Mouse (Mus musculus): Measurements from ENCODE around the gene Spata16. TPM values are rescaled to one million over a fixed set of nuclear protein-coding genes. Genes with fewer than 3 reads are reported as not detected.

The Spata16 gene
- polyA plus RNA-seq, 1 experiment from 2014 or later, result not detected

- H3K9ac ChIP-seq (ENCODE audit: low read depth, low read length), result no peak overlapping the region
- no peaks in the 10 kb centered on the region for H3K36me3 ChIP-seq (ENCODE audit: control insufficient read depth, insufficient read depth)
- ATAC-seq, result no peak
- H3K4me3 ChIP-seq (ENCODE audit: low read depth, low read length), result no peak overlapping the region
- TF ChIP-seq CTCF (IDR thresholded peaks at IDR 0.05; ENCODE audit: low read depth), result no peak
- no peaks in the 10 kb centered on the region for H3K9me3 ChIP-seq (ENCODE audit: control insufficient read depth)
- H3K27ac ChIP-seq (ENCODE audit: low read depth, low read length), result no peak overlapping the region
- 92% methylated on average over 5 of the region's 5 CpGs for WGBS
- H3K27me3 ChIP-seq (replicated peaks; ENCODE audit: control insufficient read depth, insufficient read depth, low read length), result no peaks in the 10 kb centered on the region
- no peak overlapping the region for H3K4me2 ChIP-seq (replicated peaks; ENCODE audit: low read depth)
- H3K4me1 ChIP-seq (replicated peaks; ENCODE audit: control insufficient read depth, insufficient read depth, low read length), result no peaks in the 10 kb centered on the region
These were observed 178.3 kb downstream of the Spata16 start for GRCm38 (mm10) chr3:26815764-26816163.

- H3K9ac ChIP-seq (ENCODE audit: low read depth, low read length), result no peak overlapping the region
- H3K36me3 ChIP-seq (ENCODE audit: control insufficient read depth, insufficient read depth), result no peaks in the 10 kb centered on the region
- no peak for TF ChIP-seq CTCF (IDR thresholded peaks at IDR 0.05; ENCODE audit: low read depth)
- ATAC-seq, result no peak
- 61% methylated on average over 5 of the region's 5 CpGs for WGBS
- no peaks in the 10 kb centered on the region for H3K9me3 ChIP-seq (ENCODE audit: control insufficient read depth)
- H3K27ac ChIP-seq (ENCODE audit: low read depth, low read length), result no peak overlapping the region
- H3K4me3 ChIP-seq (ENCODE audit: low read depth, low read length), result no peak overlapping the region
- H3K4me2 ChIP-seq (replicated peaks; ENCODE audit: low read depth), result no peak overlapping the region
- no peaks in the 10 kb centered on the region for H3K27me3 ChIP-seq (replicated peaks; ENCODE audit: control insufficient read depth, insufficient read depth, low read length)
- no peaks in the 10 kb centered on the region for H3K4me1 ChIP-seq (replicated peaks; ENCODE audit: control insufficient read depth, insufficient read depth, low read length)
These were observed 182.0 kb downstream of the Spata16 start for GRCm38 (mm10) chr3:26819398-26819797.

DNA sequence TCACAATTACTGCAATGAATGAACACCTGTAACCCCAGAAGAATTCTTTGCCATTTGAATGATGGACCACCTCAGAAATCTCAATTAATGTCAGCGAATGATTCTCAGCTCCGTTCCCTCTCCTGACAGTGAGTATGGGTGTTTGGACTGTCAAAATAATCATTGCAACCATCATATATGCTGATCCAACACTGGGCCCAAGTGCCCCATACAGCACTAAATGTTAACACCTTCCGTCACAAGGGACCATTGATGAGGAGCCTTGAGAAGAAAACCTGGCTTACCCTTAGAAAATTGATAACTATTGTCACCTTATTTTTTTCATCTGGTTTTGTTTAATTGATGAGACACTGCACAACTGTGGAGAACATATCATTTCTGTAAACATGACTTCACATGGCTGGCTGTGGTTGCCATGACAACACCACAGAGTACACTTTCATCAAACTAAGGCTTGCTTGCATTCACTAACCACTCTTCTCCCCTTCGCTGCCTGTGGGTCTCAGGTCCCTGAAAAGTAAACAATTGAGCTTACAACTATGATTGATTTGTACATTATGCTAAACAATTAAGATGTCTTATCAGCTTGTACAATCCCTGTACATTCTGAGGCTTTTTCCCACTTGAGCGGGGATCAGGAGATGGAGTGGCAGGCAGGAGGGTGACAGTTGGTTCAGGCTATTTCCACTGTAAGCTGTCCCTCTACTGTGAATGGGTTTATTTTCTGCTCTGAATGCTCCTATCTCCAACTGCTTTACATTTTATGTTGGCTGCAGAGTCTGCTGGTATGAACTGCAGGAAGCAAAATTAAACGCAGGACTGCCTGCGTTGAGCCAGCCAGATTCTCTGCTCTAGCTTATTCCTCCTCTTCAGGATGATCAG is 189.8 kb downstream of the Spata16 start:
- Histone ChIP-seq H3K27me3 (replicated peaks; ENCODE audit: control insufficient read depth, insufficient read depth, low read length) (no peaks in the 10 kb centered on the region), H3K4me2 (replicated peaks; ENCODE audit: low read depth) (no peak overlapping the region), H3K4me1 (replicated peaks; ENCODE audit: control insufficient read depth, insufficient read depth, low read length) (no peaks in the 10 kb centered on the region), H3K4me3 (ENCODE audit: low read depth, low read length) (no peak overlapping the region), H3K27ac (ENCODE audit: low read depth, low read length) (no peak overlapping the region), H3K9me3 (ENCODE audit: control insufficient read depth) (no peaks in the 10 kb centered on the region), H3K9ac (ENCODE audit: low read depth, low read length) (no peak overlapping the region), H3K36me3 (ENCODE audit: control insufficient read depth, insufficient read depth) (no peaks in the 10 kb centered on the region)
- no peak for TF ChIP-seq CTCF (IDR thresholded peaks at IDR 0.05; ENCODE audit: low read depth)
- no peak for ATAC-seq
- 66% methylated on average over 7 of the region's 7 CpGs for WGBS

- no peak overlapping the region for H3K4me2 ChIP-seq (replicated peaks; ENCODE audit: low read depth)
- H3K9me3 ChIP-seq (ENCODE audit: control insufficient read depth), result no peaks in the 10 kb centered on the region
- H3K4me1 ChIP-seq (replicated peaks; ENCODE audit: control insufficient read depth, insufficient read depth, low read length), result no peaks in the 10 kb centered on the region
- H3K4me3 ChIP-seq (ENCODE audit: low read depth, low read length), result no peak overlapping the region
- 88% methylated on average over 5 of the region's 5 CpGs for WGBS
- H3K9ac ChIP-seq (ENCODE audit: low read depth, low read length), result no peak overlapping the region
- no peaks in the 10 kb centered on the region for H3K27me3 ChIP-seq (replicated peaks; ENCODE audit: control insufficient read depth, insufficient read depth, low read length)
- H3K36me3 ChIP-seq (ENCODE audit: control insufficient read depth, insufficient read depth), result no peaks in the 10 kb centered on the region
- ATAC-seq, result no peak
- no peak overlapping the region for H3K27ac ChIP-seq (ENCODE audit: low read depth, low read length)
- TF ChIP-seq CTCF (IDR thresholded peaks at IDR 0.05; ENCODE audit: low read depth), result no peak
These were observed 195.5 kb downstream of the Spata16 start for GRCm38 (mm10) chr3:26832954-26833353.

DNA sequence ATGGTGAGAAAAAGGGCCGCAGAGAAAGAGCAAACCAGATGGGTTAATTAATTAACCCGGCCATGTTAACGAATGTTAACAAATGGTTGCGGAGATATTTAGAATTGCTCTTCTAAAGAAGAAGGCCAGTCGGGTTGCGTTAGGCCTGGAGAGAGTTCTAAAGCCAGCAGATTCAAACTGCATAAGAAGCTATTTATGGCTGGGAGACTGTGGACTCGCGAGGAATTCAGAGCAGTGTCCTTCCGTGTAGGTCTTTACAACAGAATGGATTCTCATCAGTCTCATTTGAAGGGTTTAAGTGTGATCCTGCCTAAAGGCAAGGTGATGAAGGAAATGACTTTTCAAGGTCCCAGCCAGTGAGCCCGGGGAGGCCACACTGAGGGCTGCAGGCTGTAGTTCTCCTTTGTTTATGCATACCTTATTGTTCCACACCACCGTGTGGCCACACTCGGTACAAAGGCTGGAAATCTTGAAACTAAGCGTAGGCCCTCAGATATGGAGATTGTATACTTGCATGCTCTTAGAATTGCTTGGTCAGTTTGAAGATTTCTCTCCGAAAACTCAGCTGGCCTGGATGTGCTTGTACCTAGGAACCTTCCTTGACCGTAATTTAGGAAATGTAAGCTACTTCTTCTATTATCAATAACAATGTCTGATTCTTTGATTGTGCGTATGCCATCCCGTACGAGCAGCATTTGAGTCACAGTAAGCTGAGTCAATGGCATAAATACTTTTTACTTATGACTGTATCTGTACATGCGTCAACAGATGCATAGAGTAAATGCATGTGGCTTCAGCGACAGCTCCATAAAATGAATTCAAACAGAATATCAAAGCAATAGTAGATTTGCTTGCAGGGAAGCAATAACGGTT is 197.0 kb downstream of the Spata16 start:
- no peaks in the 10 kb centered on the region for H3K27me3 ChIP-seq (replicated peaks; ENCODE audit: control insufficient read depth, insufficient read depth, low read length)
- H3K9me3 ChIP-seq (ENCODE audit: control insufficient read depth), result no peaks in the 10 kb centered on the region
- H3K4me3 ChIP-seq (ENCODE audit: low read depth, low read length), result no peak overlapping the region
- no peak overlapping the region for H3K4me2 ChIP-seq (replicated peaks; ENCODE audit: low read depth)
- H3K4me1 ChIP-seq (replicated peaks; ENCODE audit: control insufficient read depth, insufficient read depth, low read length), result no peaks in the 10 kb centered on the region
- no peak for ATAC-seq
- H3K36me3 ChIP-seq (ENCODE audit: control insufficient read depth, insufficient read depth), result no peaks in the 10 kb centered on the region
- no peak overlapping the region for H3K9ac ChIP-seq (ENCODE audit: low read depth, low read length)
- WGBS, result 69% methylated on average over 21 of the region's 21 CpGs
- peak; percentile 66 for TF ChIP-seq CTCF (IDR thresholded peaks at IDR 0.05; ENCODE audit: low read depth)
- H3K27ac ChIP-seq (ENCODE audit: low read depth, low read length), result no peak overlapping the region

DNA sequence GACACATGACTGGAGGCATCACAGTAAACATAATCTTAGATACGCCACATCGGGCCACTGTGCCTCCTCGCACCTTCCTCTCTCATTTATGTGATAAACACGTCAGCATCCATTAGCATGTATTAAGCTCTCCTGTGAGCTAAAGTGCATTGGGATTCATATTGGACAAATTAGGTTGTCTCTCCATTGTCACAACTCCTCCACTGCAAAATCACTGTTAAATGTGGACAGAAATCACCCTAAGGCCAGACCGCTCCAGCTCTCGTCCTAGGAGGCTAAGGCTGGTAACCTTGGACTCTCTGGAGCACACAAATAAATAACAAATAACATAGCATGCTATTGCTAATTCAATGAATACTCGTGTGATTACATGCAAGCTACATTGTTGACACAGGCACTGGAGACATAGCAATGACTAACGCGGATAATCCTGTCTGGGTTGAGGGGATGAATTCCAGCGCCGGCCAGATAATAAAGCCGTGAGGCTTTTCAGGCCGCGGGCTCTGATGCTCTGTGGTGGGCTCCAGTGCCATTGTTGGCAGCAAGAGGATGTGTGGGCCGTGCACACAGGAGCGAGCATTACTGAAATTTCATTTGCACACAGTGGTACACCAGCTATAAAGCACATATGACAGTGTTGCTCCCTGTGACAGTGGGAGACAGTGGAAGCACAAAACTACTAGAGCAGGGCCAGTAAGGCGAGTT is 197.8 kb downstream of the Spata16 start:
- no peaks in the 10 kb centered on the region for H3K4me1 ChIP-seq (replicated peaks; ENCODE audit: control insufficient read depth, insufficient read depth, low read length)
- no peak for ATAC-seq
- no peaks in the 10 kb centered on the region for H3K36me3 ChIP-seq (ENCODE audit: control insufficient read depth, insufficient read depth)
- 76% methylated on average over 17 of the region's 17 CpGs for WGBS
- H3K4me3 ChIP-seq (ENCODE audit: low read depth, low read length), result no peak overlapping the region
- H3K4me2 ChIP-seq (replicated peaks; ENCODE audit: low read depth), result no peak overlapping the region
- no peaks in the 10 kb centered on the region for H3K9me3 ChIP-seq (ENCODE audit: control insufficient read depth)
- H3K27ac ChIP-seq (ENCODE audit: low read depth, low read length), result no peak overlapping the region
- no peaks in the 10 kb centered on the region for H3K27me3 ChIP-seq (replicated peaks; ENCODE audit: control insufficient read depth, insufficient read depth, low read length)
- H3K9ac ChIP-seq (ENCODE audit: low read depth, low read length), result no peak overlapping the region
- no peak for TF ChIP-seq CTCF (IDR thresholded peaks at IDR 0.05; ENCODE audit: low read depth)

Measured in intestine, postnatal 0 days (tissue).